Mouse (Mus musculus): Measurements from ENCODE around the gene Alas2. TPM values are rescaled to one million over a fixed set of nuclear protein-coding genes. Genes with fewer than 3 reads are reported as not detected.

Gene Alas2
- total RNA-seq (2023), result 1 to 10 TPM; 1.5 to 5.8 TPM

GRCm38 (mm10) chrX:150547239-150547638 lies at the start of gene Alas2:
TSS of gene Alas2 (plus strand) at chrX:150547375.

GRCm38 (mm10) chrX:150588023-150588764 lies 41.0 kb downstream of the Alas2 start, which contains the start of gene Pfkfb1:
TSS of gene Pfkfb1 (plus strand) at chrX:150588229.

GRCm38 (mm10) chrX:150589696-150590095 lies 42.5 kb downstream of the Alas2 start, which contains the start of gene Apex2:
TSS of gene Apex2 (minus strand) at chrX:150589868.

Other genes starting within 250 kb of the Alas2 start
- 10 to 100 TPM; 17.9 to 22.4 TPM for gene Tmem29, start 88.2 kb upstream of the Alas2 start, total RNA-seq (2023)
- gene Pfkfb1, start 40.9 kb downstream of the Alas2 start, total RNA-seq (2023), result 1 to 10 TPM; 7.0 to 8.2 TPM
- 10 to 100 TPM; 15.0 to 20.9 TPM for gene Apex2, start 42.5 kb downstream of the Alas2 start, total RNA-seq (2023)
- gene Tro, start 110.2 kb downstream of the Alas2 start, total RNA-seq (2023), result not detected

All from B cell, adult 67 days (primary cell).